In the genomic region with DNA sequence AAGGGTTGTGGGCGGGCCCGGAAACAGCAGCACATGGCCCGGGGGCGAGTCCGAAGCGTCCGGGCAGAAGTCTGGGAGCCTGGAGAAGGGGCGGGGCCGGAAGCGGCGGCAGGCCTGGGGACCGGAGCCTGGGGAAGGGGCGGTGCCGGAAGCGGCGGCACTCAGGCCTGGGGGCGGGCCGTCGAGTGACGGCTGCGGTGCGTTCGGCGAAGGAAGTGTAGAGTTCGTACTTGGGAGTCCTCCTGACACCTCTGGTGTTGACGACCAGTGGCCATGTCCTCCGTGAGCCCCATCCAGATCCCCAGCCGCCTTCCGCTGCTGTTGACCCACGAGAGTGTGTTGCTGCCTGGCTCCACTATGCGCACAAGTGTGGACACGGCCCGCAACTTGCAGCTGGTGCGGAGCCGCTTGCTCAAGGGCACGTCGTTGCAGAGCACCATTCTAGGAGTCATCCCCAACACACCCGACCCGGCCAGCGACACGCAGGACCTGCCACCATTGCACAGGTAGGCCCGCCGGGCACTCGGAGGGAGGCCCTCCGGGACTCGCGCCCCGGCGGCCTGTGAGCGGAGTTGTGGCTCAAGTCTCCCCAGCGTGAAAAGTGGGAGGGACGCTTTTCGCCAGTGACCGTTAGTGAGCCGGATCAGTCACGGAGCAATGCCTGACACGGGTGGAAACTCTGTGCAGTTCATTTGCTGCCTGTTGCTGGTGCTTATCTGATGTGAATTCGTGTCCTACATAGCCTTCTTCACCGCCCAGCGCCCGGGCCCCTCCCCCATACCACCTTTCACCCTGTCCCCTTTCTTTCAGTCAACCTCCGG, we compare ENCODE assay signal across 8 mouse cellular contexts. TPM values are rescaled to one million over a fixed set of nuclear protein-coding genes. Genes with fewer than 3 reads are reported as not detected.
DNase-seq lines count a peak whose midpoint lies in the region; ATAC-seq lines count a peak whose summit lies in the region.

A gene (plus strand): TSS at position 133 of the 821 bp plus-strand sequence.

- H3K79me2 ChIP-seq in macrophage (ENCODE audit: inconsistent target), result peaks cover 50% of the 10 kb centered on the region

- ATAC-seq in hindbrain, embryonic 16.5 days, result peak; percentile 99

- peak; percentile 96 for DNase-seq in T-cell, adult 2 months (ENCODE audit: low spot score)
- peak; percentile 95 to 98 for DNase-seq in cerebellum, postnatal 36 days
- DNase-seq in gastrocnemius, adult 18-20 months (ENCODE audit: low spot score), result peak; percentile 98
- DNase-seq in left cerebral cortex, adult 18-20 months (ENCODE audit: low spot score in 2 of 2), result peak; percentile 98 to 99
- peak; percentile 99 for DNase-seq in right cerebral cortex, adult 18-20 months
- DNase-seq in urinary bladder, postnatal 10 days (ENCODE audit: low spot score), result peak; percentile 92

- H3K4me1 ChIP-seq in hindbrain, embryonic 16.5 days (ENCODE audit: control insufficient read depth, insufficient read depth, low read depth, low read length), result peaks cover 13% of the 10 kb centered on the region

- peak within 1 kb of the TSS; percentile 79 for H3K9ac ChIP-seq in hindbrain, embryonic 16.5 days (ENCODE audit: low read depth, low read length)

- H3K27me3 ChIP-seq in hindbrain, embryonic 16.5 days (replicated peaks; ENCODE audit: control insufficient read depth, insufficient read depth, low read length), result no peaks in the 10 kb centered on the region

- peak within 1 kb of the TSS; percentile 88 for H3K4me3 ChIP-seq in hindbrain, embryonic 16.5 days (ENCODE audit: low read length)
- H3K4me3 ChIP-seq in macrophage (ENCODE audit: inconsistent target), result peak within 1 kb of the TSS; percentile 68

- H3K9me3 ChIP-seq in hindbrain, embryonic 16.5 days (ENCODE audit: control insufficient read depth, low read length), result no peaks in the 10 kb centered on the region

- no peaks in the 10 kb centered on the region for H3K36me3 ChIP-seq in hindbrain, embryonic 16.5 days (ENCODE audit: control insufficient read depth, insufficient read depth, low read length)
- H3K36me3 ChIP-seq in macrophage (ENCODE audit: inconsistent target), result no peaks in the 10 kb centered on the region

- H3K4me2 ChIP-seq in hindbrain, embryonic 16.5 days (ENCODE audit: low read length), result peak within 1 kb of the TSS; percentile 80

- WGBS in hindbrain, embryonic 16.5 days, result under 1% methylated on average over 58 of the region's 62 CpGs
- WGBS in macrophage (ENCODE audit: missing documents), result 1% methylated on average over 61 of the region's 62 CpGs

- peak within 1 kb of the TSS; percentile 89 for H3K27ac ChIP-seq in hindbrain, embryonic 16.5 days (ENCODE audit: low read depth, low read length)
- H3K27ac ChIP-seq in macrophage, result peak within 1 kb of the TSS; percentile 55

RNA-seq across cellular contexts. Expression of the gene that starts here (rescaled TPM):
- total RNA-seq in gastrocnemius, adult 18-20 months (2021), result 10 to 100 TPM; 61.9 to 70.3 TPM
- polyA plus RNA-seq in hindbrain, embryonic 16.5 days (2015; fragmentation: Nextera tagmentation; extraction: Ambion mirVana), result 91.5 and 93.5 TPM in 2 replicates
- total RNA-seq in left cerebral cortex, adult 18-20 months (2021), result 10 to 100 TPM; 76.2 to 80.4 TPM
- 10 to 100 TPM; 24.3 to 80.9 (median 53.5) TPM for total RNA-seq in macrophage (2018; cell fraction: chromatin; rRNA removed)
- 10 to 100 TPM; 28.5 to 41.5 (median 36.1) TPM for total RNA-seq in macrophage (2018; cell fraction: cytosol; rRNA removed)
- total RNA-seq in macrophage (2018; cell fraction: nucleus; rRNA removed), result 10 to 100 TPM; 22.1 to 54.1 (median 34.1) TPM
- polyA plus RNA-seq in macrophage (2018), result 34.0 to 42.2 TPM (median 35.1 TPM) in 3 replicates

Comparison
In these comparisons a context has a peak if more than half of its experiments do, and no peak if none do; other contexts are left out.
1. Peak in every context shown above with its lines: DNase-seq, ATAC-seq, H3K4me3 ChIP-seq and H3K27ac ChIP-seq.